Mouse (Mus musculus): ENCODE data around the gene Olfr911-ps1. TPM values are rescaled to one million over a fixed set of nuclear protein-coding genes. Genes with fewer than 3 reads are reported as not detected.

Olfr911-ps1 gene
- not detected for total RNA-seq (2023)

GRCm38 (mm10) chr9:38521280-38521679 is at the start of gene Olfr911-ps1:
Olfr911-ps1 (plus strand) TSS chr9:38521580.

GRCm38 (mm10) chr9:38486785-38487184 is 34.6 kb upstream of the Olfr911-ps1 start, which contains the start of gene Olfr906:
Olfr906 (plus strand) TSS chr9:38487085.

GRCm38 (mm10) chr9:38495501-38495900 is 25.9 kb upstream of the Olfr911-ps1 start, which contains the start of gene Olfr907:
Olfr907 (plus strand) TSS chr9:38495801.

GRCm38 (mm10) chr9:38537549-38537948 is 16.2 kb downstream of the Olfr911-ps1 start, which contains the start of gene Olfr910:
Olfr910 (plus strand) TSS chr9:38537849.

Other genes with a start within 250 kb of the Olfr911-ps1 start
- not detected for gene Olfr896-ps1, start 230.5 kb upstream of the Olfr911-ps1 start, total RNA-seq (2023)
- gene Olfr25, start 192.5 kb upstream of the Olfr911-ps1 start, total RNA-seq (2023): not detected
- gene Olfr898, start 173.2 kb upstream of the Olfr911-ps1 start, total RNA-seq (2023): not detected
- gene Olfr250, start 154.7 kb upstream of the Olfr911-ps1 start, total RNA-seq (2023): not detected
- not detected for gene Olfr251, start 144.5 kb upstream of the Olfr911-ps1 start, total RNA-seq (2023)
- gene Olfr147, start 119.9 kb upstream of the Olfr911-ps1 start, total RNA-seq (2023): not detected
- gene Olfr901, start 92.1 kb upstream of the Olfr911-ps1 start, total RNA-seq (2023): not detected
- not detected for gene Olfr902, start 73.9 kb upstream of the Olfr911-ps1 start, total RNA-seq (2023)
- not detected for gene Olfr904, start 58.4 kb upstream of the Olfr911-ps1 start, total RNA-seq (2023)
- gene Olfr905, start 50.5 kb upstream of the Olfr911-ps1 start, total RNA-seq (2023): not detected
- gene Olfr906, start 34.5 kb upstream of the Olfr911-ps1 start, total RNA-seq (2023): not detected
- not detected for gene Olfr907, start 25.8 kb upstream of the Olfr911-ps1 start, total RNA-seq (2023)
- gene Olfr910, start 16.3 kb downstream of the Olfr911-ps1 start, total RNA-seq (2023): not detected
- gene Olfr912, start 58.6 kb downstream of the Olfr911-ps1 start, total RNA-seq (2023): not detected
- gene Olfr913, start 71.2 kb downstream of the Olfr911-ps1 start, total RNA-seq (2023): not detected
- not detected for gene Olfr914, start 83.5 kb downstream of the Olfr911-ps1 start, total RNA-seq (2023)
- not detected for gene Olfr916, start 138.3 kb downstream of the Olfr911-ps1 start, total RNA-seq (2023)
- not detected for gene Olfr917, start 144.3 kb downstream of the Olfr911-ps1 start, total RNA-seq (2023)
- gene Olfr918, start 153.0 kb downstream of the Olfr911-ps1 start, total RNA-seq (2023): not detected
- gene Olfr919, start 182.1 kb downstream of the Olfr911-ps1 start, total RNA-seq (2023): not detected
- gene Vwa5a, start 196.7 kb downstream of the Olfr911-ps1 start, total RNA-seq (2023): 1 to 10 TPM; 6.2 to 9.1 TPM
- gene Olfr920, start 230.7 kb downstream of the Olfr911-ps1 start, total RNA-seq (2023): not detected